Mouse (Mus musculus): ENCODE measurements around the gene Dock6.

DNA sequence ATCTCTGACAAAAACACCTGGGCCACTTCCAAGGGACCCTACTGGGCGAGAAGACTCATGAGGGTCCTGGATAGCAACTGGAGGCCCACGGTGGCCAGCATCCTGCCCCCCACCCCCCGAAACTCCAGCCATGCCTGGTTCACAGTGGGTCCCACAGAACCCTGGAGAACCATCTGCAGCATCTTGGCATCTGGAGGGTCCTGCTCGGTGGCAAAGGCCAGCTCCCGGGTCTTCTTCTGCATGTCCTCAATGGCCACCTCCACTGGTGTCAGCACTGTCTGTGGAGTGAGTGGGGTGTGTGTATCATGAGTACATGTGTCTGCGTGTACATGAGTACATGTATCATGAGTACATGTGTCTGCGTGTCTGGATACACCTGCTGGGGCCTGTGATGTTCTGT is 50.8 kb downstream of the Dock6 start:
- TF ChIP-seq CTCF (IDR thresholded peaks at IDR 0.05; ENCODE audit: insufficient read depth, low read length) (no peak), POLR2A (IDR thresholded peaks at IDR 0.05; ENCODE audit: borderline replicate concordance, extremely low read depth, low read depth, low read length) (no peak)
